Mouse (Mus musculus): ENCODE measurements around the gene Traf3ip2.

DNA sequence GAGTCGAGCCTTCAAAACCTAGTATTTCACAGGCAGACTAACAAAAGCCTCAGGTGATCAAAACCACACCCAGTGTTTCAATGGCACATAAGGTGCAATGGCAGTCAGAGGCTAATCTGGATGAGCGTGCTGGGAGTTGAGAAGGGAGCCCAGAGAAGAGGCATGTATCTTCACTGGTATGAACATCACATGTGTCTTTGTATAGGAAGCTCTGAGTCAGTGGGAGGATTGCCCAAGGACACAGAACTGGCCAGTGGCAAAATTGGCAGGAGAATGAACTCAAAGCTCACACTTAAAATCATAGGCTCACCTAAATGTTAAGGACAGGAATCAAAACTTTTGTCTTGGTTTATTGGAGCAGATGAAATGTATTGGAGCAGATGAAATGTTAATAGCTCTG lies 70.7 kb downstream of the Traf3ip2 start:
- TF ChIP-seq CTCF (IDR thresholded peaks at IDR 0.05; ENCODE audit: control insufficient read depth, insufficient read depth, low read length) (no peak), POLR2A (IDR thresholded peaks at IDR 0.05; ENCODE audit: borderline replicate concordance, control insufficient read depth, low read depth, low read length) (no peak)
